In genomic region chr2:130171674-130172073, GRCm38 (mm10) we compare ENCODE assay signal across 43 mouse cellular contexts. TPM values are rescaled to one million over a fixed set of nuclear protein-coding genes. Genes with fewer than 3 reads are reported as not detected.
"Had no signal": no experiment of that assay in that cellular context is flagged by ENCODE, and none has a peak within 500 bp of the region (broad histone marks: within the 10 kb centered on the region; RNA-seq: fewer than 3 reads in every experiment).

No protein-coding gene starts in this region.

- ATAC-seq: hindbrain, embryonic 16.5 days; hindbrain, postnatal 0 days; inflammation-experienced regulatory T-cells, adult 6 months; intestine, embryonic 15.5 days; intestine, embryonic 16.5 days; intestine, postnatal 0 days had no signal

- H3K4me3 ChIP-seq: heart, embryonic 10.5 days; heart, embryonic 12.5 days; heart, embryonic 13.5 days; heart, embryonic 15.5 days; hindbrain, embryonic 10.5 days; hindbrain, embryonic 12.5 days; hindbrain, embryonic 13.5 days; hindbrain, embryonic 15.5 days; intestine, embryonic 15.5 days; kidney, embryonic 15.5 days; layer of hippocampus, adult 2 months had no signal

- H3K27ac ChIP-seq: heart, embryonic 10.5 days; heart, embryonic 13.5 days; heart, embryonic 15.5 days; hindbrain, embryonic 10.5 days; hindbrain, embryonic 12.5 days; hindbrain, embryonic 13.5 days; hindbrain, embryonic 14.5 days; hindbrain, embryonic 15.5 days; hindbrain, postnatal 0 days; intestine, embryonic 15.5 days; kidney, embryonic 15.5 days; kidney, postnatal 0 days; layer of hippocampus, adult 2 months had no signal

- DNase-seq: heart, postnatal 10 days; heart, postnatal 14 days; heart, postnatal 36 days; heart, postnatal 4 days; kidney, adult 11 months; kidney, adult 18-20 months; kidney, adult 2 months; kidney, adult 8-10 months; kidney, adult 9 months; kidney, postnatal 10 days; kidney, postnatal 14 days; kidney, postnatal 25 days; kidney, postnatal 36 days; kidney, postnatal 4 days; layer of hippocampus, adult 9-11 months; layer of hippocampus, postnatal 36 days had no signal

- H3K9me3 ChIP-seq: heart, embryonic 10.5 days; heart, embryonic 12.5 days; heart, embryonic 13.5 days; heart, embryonic 15.5 days; hindbrain, embryonic 10.5 days; hindbrain, embryonic 12.5 days; hindbrain, embryonic 13.5 days; hindbrain, embryonic 15.5 days; intestine, embryonic 15.5 days; kidney, embryonic 15.5 days had no signal

- H3K9ac ChIP-seq: heart, embryonic 12.5 days; heart, embryonic 13.5 days; heart, embryonic 15.5 days; hindbrain, embryonic 12.5 days; hindbrain, embryonic 13.5 days; hindbrain, embryonic 14.5 days; hindbrain, embryonic 15.5 days; intestine, embryonic 15.5 days; kidney, embryonic 15.5 days had no signal

- H3K27me3 ChIP-seq: heart, embryonic 12.5 days; heart, embryonic 13.5 days; heart, embryonic 15.5 days; hindbrain, embryonic 12.5 days; hindbrain, embryonic 13.5 days; hindbrain, embryonic 15.5 days; intestine, embryonic 15.5 days; kidney, embryonic 15.5 days had no signal

- H3K4me2 ChIP-seq: heart, embryonic 11.5 days; heart, embryonic 12.5 days; heart, embryonic 13.5 days; heart, embryonic 15.5 days; hindbrain, embryonic 12.5 days; hindbrain, embryonic 13.5 days; hindbrain, embryonic 14.5 days; hindbrain, embryonic 15.5 days; intestine, embryonic 15.5 days; kidney, embryonic 15.5 days had no signal

RNA-seq across cellular contexts. Expression of gene Tmc2, which starts 23.3 kb away (rescaled TPM):
- polyA plus RNA-seq: heart, embryonic 10.5 days; heart, embryonic 11.5 days; heart, embryonic 12.5 days; heart, embryonic 13.5 days; heart, embryonic 14.5 days; heart, embryonic 15.5 days; heart, embryonic 16.5 days; heart, postnatal 0 days; hindbrain, embryonic 10.5 days; hindbrain, embryonic 11.5 days; hindbrain, embryonic 12.5 days; hindbrain, embryonic 13.5 days; hindbrain, embryonic 14.5 days; hindbrain, embryonic 15.5 days; hindbrain, embryonic 16.5 days; hindbrain, postnatal 0 days; inflammation-experienced regulatory T-cells, adult 6 months; intestine, embryonic 14.5 days; intestine, embryonic 15.5 days; intestine, embryonic 16.5 days; intestine, postnatal 0 days; kidney, adult 2 months; kidney, embryonic 14.5 days; kidney, embryonic 15.5 days; kidney, embryonic 16.5 days; kidney, postnatal 0 days; large intestine, adult 2 months had no signal

RNA-seq across cellular contexts. Expression of gene Tgm6, which starts 59.5 kb away (rescaled TPM):
- polyA plus RNA-seq: heart, embryonic 10.5 days; heart, embryonic 11.5 days; heart, embryonic 12.5 days; heart, embryonic 13.5 days; heart, embryonic 14.5 days; heart, embryonic 15.5 days; heart, embryonic 16.5 days; heart, postnatal 0 days; hindbrain, embryonic 10.5 days; hindbrain, embryonic 11.5 days; hindbrain, embryonic 12.5 days; hindbrain, embryonic 15.5 days; inflammation-experienced regulatory T-cells, adult 6 months; intestine, embryonic 14.5 days; intestine, embryonic 15.5 days; intestine, embryonic 16.5 days; intestine, postnatal 0 days; kidney, adult 2 months; kidney, embryonic 14.5 days; kidney, embryonic 15.5 days; kidney, embryonic 16.5 days; kidney, postnatal 0 days; large intestine, adult 2 months had no signal
